Mouse (Mus musculus): ENCODE measurements around the gene Polr3g. TPM values are rescaled to one million over a fixed set of nuclear protein-coding genes. Genes with fewer than 3 reads are reported as not detected.
A peak's percentile ranks its signal among the peaks of the same experiment; 100 is the strongest.
"Not testable (repeated sequence)": the region's sequence is repeated elsewhere in the genome, so short reads cannot be mapped to it uniquely, and the experiment has no call there.

The Polr3g gene
- polyA plus RNA-seq, 1 experiment from 2014 or later, result 6.5 TPM

- Histone ChIP-seq H3K27ac (ENCODE audit: low read length) (no peak overlapping the region), H3K4me2 (ENCODE audit: low read depth, low read length) (no peak overlapping the region), H3K27me3 (ENCODE audit: control insufficient read depth, insufficient read depth, low read depth, low read length) (no peaks in the 10 kb centered on the region), H3K36me3 (ENCODE audit: control insufficient read depth, insufficient read depth) (no peaks in the 10 kb centered on the region), H3K9me3 (replicated peaks; ENCODE audit: control insufficient read depth, low read length) (no peaks in the 10 kb centered on the region), H3K9ac (ENCODE audit: low read depth, low read length) (no peak overlapping the region), H3K4me3 (ENCODE audit: low read depth, low read length) (no peak overlapping the region), H3K4me1 (ENCODE audit: control insufficient read depth, low read depth, low read length) (peaks cover 5% of the 10 kb centered on the region)
- 35% methylated on average over 1 of the region's 1 CpGs for WGBS (ENCODE audit: insufficient replicate concordance)
- peak; percentile 83 for ATAC-seq (ENCODE audit: low read depth)
These were observed 19.5 kb upstream of the Polr3g start for GRCm38 (mm10) chr13:81730362-81730761.

GRCm38 (mm10) chr13:81729102-81729501 is 18.3 kb upstream of the Polr3g start:
- no peaks in the 10 kb centered on the region for H3K9me3 ChIP-seq (replicated peaks; ENCODE audit: control insufficient read depth, low read length)
- no peak overlapping the region for H3K9ac ChIP-seq (ENCODE audit: low read depth, low read length)
- no peak overlapping the region for H3K27ac ChIP-seq (ENCODE audit: low read length)
- no peak overlapping the region for H3K4me2 ChIP-seq (ENCODE audit: low read depth, low read length)
- WGBS (ENCODE audit: insufficient replicate concordance), result 71% methylated on average over 4 of the region's 4 CpGs
- no peaks in the 10 kb centered on the region for H3K27me3 ChIP-seq (ENCODE audit: control insufficient read depth, insufficient read depth, low read depth, low read length)
- peaks cover 5% of the 10 kb centered on the region for H3K4me1 ChIP-seq (ENCODE audit: control insufficient read depth, low read depth, low read length)
- no peaks in the 10 kb centered on the region for H3K36me3 ChIP-seq (ENCODE audit: control insufficient read depth, insufficient read depth)
- no peak overlapping the region for H3K4me3 ChIP-seq (ENCODE audit: low read depth, low read length)
- ATAC-seq (ENCODE audit: low read depth), result no peak

GRCm38 (mm10) chr13:81728141-81728540 is 17.3 kb upstream of the Polr3g start:
- 68% methylated on average over 12 of the region's 12 CpGs for WGBS (ENCODE audit: insufficient replicate concordance)
- not testable (repeated sequence) for H3K4me3 ChIP-seq (ENCODE audit: low read depth, low read length); H3K9ac ChIP-seq (ENCODE audit: low read depth, low read length); ATAC-seq (ENCODE audit: low read depth); H3K4me1 ChIP-seq (ENCODE audit: control insufficient read depth, low read depth, low read length); H3K9me3 ChIP-seq (replicated peaks; ENCODE audit: control insufficient read depth, low read length); H3K4me2 ChIP-seq (ENCODE audit: low read depth, low read length); H3K27ac ChIP-seq (ENCODE audit: low read length); H3K36me3 ChIP-seq (ENCODE audit: control insufficient read depth, insufficient read depth); H3K27me3 ChIP-seq (ENCODE audit: control insufficient read depth, insufficient read depth, low read depth, low read length)

- Histone ChIP-seq H3K4me1 (ENCODE audit: control insufficient read depth, low read depth, low read length) (peaks cover 24% of the 10 kb centered on the region), H3K4me2 (ENCODE audit: low read depth, low read length) (no peak overlapping the region), H3K9ac (ENCODE audit: low read depth, low read length) (no peak overlapping the region), H3K4me3 (ENCODE audit: low read depth, low read length) (no peak overlapping the region), H3K9me3 (replicated peaks; ENCODE audit: control insufficient read depth, low read length) (no peaks in the 10 kb centered on the region), H3K27me3 (ENCODE audit: control insufficient read depth, insufficient read depth, low read depth, low read length) (no peaks in the 10 kb centered on the region), H3K36me3 (ENCODE audit: control insufficient read depth, insufficient read depth) (no peaks in the 10 kb centered on the region), H3K27ac (ENCODE audit: low read length) (no peak overlapping the region)
- WGBS (ENCODE audit: insufficient replicate concordance), result 92% methylated on average over 1 of the region's 1 CpGs
- no peak for ATAC-seq (ENCODE audit: low read depth)
These were observed 3.1 kb upstream of the Polr3g start for GRCm38 (mm10) chr13:81713896-81714295.

- ATAC-seq (ENCODE audit: low read depth), result peak; percentile 17
- 2% methylated on average over 42 of the region's 42 CpGs for WGBS (ENCODE audit: insufficient replicate concordance)
- no peaks in the 10 kb centered on the region for H3K27me3 ChIP-seq (ENCODE audit: control insufficient read depth, insufficient read depth, low read depth, low read length)
- no peaks in the 10 kb centered on the region for H3K9me3 ChIP-seq (replicated peaks; ENCODE audit: control insufficient read depth, low read length)
- peak overlapping the region; percentile 73 for H3K9ac ChIP-seq (ENCODE audit: low read depth, low read length)
- H3K4me2 ChIP-seq (ENCODE audit: low read depth, low read length), result peak overlapping the region; percentile 99
- no peaks in the 10 kb centered on the region for H3K36me3 ChIP-seq (ENCODE audit: control insufficient read depth, insufficient read depth)
- H3K4me3 ChIP-seq (ENCODE audit: low read depth, low read length), result peak overlapping the region; percentile 91
- H3K4me1 ChIP-seq (ENCODE audit: control insufficient read depth, low read depth, low read length), result peaks cover 29% of the 10 kb centered on the region
- H3K27ac ChIP-seq (ENCODE audit: low read length), result peak overlapping the region; percentile 91
These were observed 946 bp upstream of the Polr3g start for GRCm38 (mm10) chr13:81711546-81712371.

- H3K27me3 ChIP-seq (ENCODE audit: control insufficient read depth, insufficient read depth, low read depth, low read length), result no peaks in the 10 kb centered on the region
- WGBS (ENCODE audit: insufficient replicate concordance), result under 1% methylated on average over 7 of the region's 7 CpGs
- H3K9me3 ChIP-seq (replicated peaks; ENCODE audit: control insufficient read depth, low read length), result no peaks in the 10 kb centered on the region
- ATAC-seq (ENCODE audit: low read depth), result no peak
- peak overlapping the region; percentile 99 for H3K4me2 ChIP-seq (ENCODE audit: low read depth, low read length)
- H3K27ac ChIP-seq (ENCODE audit: low read length), result peak overlapping the region; percentile 91
- H3K4me3 ChIP-seq (ENCODE audit: low read depth, low read length), result peak overlapping the region; percentile 91
- no peaks in the 10 kb centered on the region for H3K36me3 ChIP-seq (ENCODE audit: control insufficient read depth, insufficient read depth)
- H3K4me1 ChIP-seq (ENCODE audit: control insufficient read depth, low read depth, low read length), result peaks cover 29% of the 10 kb centered on the region
- peak overlapping the region; percentile 73 for H3K9ac ChIP-seq (ENCODE audit: low read depth, low read length)
These were observed 547 bp downstream of the Polr3g start for GRCm38 (mm10) chr13:81710266-81710665.

GRCm38 (mm10) chr13:81709805-81710204 is 1.0 kb downstream of the Polr3g start:
- Histone ChIP-seq H3K4me2 (ENCODE audit: low read depth, low read length) (peak overlapping the region; percentile 99), H3K36me3 (ENCODE audit: control insufficient read depth, insufficient read depth) (no peaks in the 10 kb centered on the region), H3K9me3 (replicated peaks; ENCODE audit: control insufficient read depth, low read length) (no peaks in the 10 kb centered on the region), H3K9ac (ENCODE audit: low read depth, low read length) (peak overlapping the region; percentile 73), H3K27ac (ENCODE audit: low read length) (peak overlapping the region; percentile 91; the same call in 1 of the 2 replicates), H3K4me3 (ENCODE audit: low read depth, low read length) (peak overlapping the region; percentile 91), H3K4me1 (ENCODE audit: control insufficient read depth, low read depth, low read length) (peaks cover 29% of the 10 kb centered on the region), H3K27me3 (ENCODE audit: control insufficient read depth, insufficient read depth, low read depth, low read length) (no peaks in the 10 kb centered on the region)
- no peak for ATAC-seq (ENCODE audit: low read depth)
- 23% methylated on average over 4 of the region's 4 CpGs for WGBS (ENCODE audit: insufficient replicate concordance)

GRCm38 (mm10) chr13:81706311-81706710 is 4.5 kb downstream of the Polr3g start:
- Histone ChIP-seq H3K27me3 (ENCODE audit: control insufficient read depth, insufficient read depth, low read depth, low read length) (no peaks in the 10 kb centered on the region), H3K9ac (ENCODE audit: low read depth, low read length) (no peak overlapping the region), H3K9me3 (replicated peaks; ENCODE audit: control insufficient read depth, low read length) (no peaks in the 10 kb centered on the region), H3K27ac (ENCODE audit: low read length) (no peak overlapping the region), H3K4me1 (ENCODE audit: control insufficient read depth, low read depth, low read length) (peaks cover 14% of the 10 kb centered on the region), H3K4me2 (ENCODE audit: low read depth, low read length) (no peak overlapping the region), H3K36me3 (ENCODE audit: control insufficient read depth, insufficient read depth) (no peaks in the 10 kb centered on the region), H3K4me3 (ENCODE audit: low read depth, low read length) (no peak overlapping the region)
- ATAC-seq (ENCODE audit: low read depth), result no peak
- 82% methylated on average over 5 of the region's 5 CpGs for WGBS (ENCODE audit: insufficient replicate concordance)

- H3K27me3 ChIP-seq (ENCODE audit: control insufficient read depth, insufficient read depth, low read depth, low read length), result no peaks in the 10 kb centered on the region
- H3K36me3 ChIP-seq (ENCODE audit: control insufficient read depth, insufficient read depth), result no peaks in the 10 kb centered on the region
- H3K4me1 ChIP-seq (ENCODE audit: control insufficient read depth, low read depth, low read length), result peaks cover 4% of the 10 kb centered on the region
- 90% methylated on average over 9 of the region's 9 CpGs for WGBS (ENCODE audit: insufficient replicate concordance)
- no peaks in the 10 kb centered on the region for H3K9me3 ChIP-seq (replicated peaks; ENCODE audit: control insufficient read depth, low read length)
- H3K4me2 ChIP-seq (ENCODE audit: low read depth, low read length), result no peak overlapping the region
- H3K27ac ChIP-seq (ENCODE audit: low read length), result no peak overlapping the region
- H3K9ac ChIP-seq (ENCODE audit: low read depth, low read length), result no peak overlapping the region
- no peak overlapping the region for H3K4me3 ChIP-seq (ENCODE audit: low read depth, low read length)
- no peak for ATAC-seq (ENCODE audit: low read depth)
These were observed 7.2 kb downstream of the Polr3g start for GRCm38 (mm10) chr13:81703621-81704020.

Measured in liver, embryonic 16.5 days (tissue).